Comparison of ENCODE assay signal across 8 mouse cellular contexts in genomic region chr1:171193093-171193840, GRCm38 (mm10). TPM values are rescaled to one million over a fixed set of nuclear protein-coding genes. Genes with fewer than 3 reads are reported as not detected.
DNase-seq lines count a peak whose midpoint lies in the region; ATAC-seq lines count a peak whose summit lies in the region.

No protein-coding gene starts in this region.

- 4% methylated on average over 18 of the region's 18 CpGs for WGBS in kidney, embryonic 14.5 days
- WGBS in embryonic facial prominence, embryonic 12.5 days, result 3% methylated on average over 18 of the region's 18 CpGs
- WGBS in hindbrain, embryonic 15.5 days, result 4% methylated on average over 18 of the region's 18 CpGs

- DNase-seq in kidney, adult 18-20 months, result no peak
- DNase-seq in neural tube, embryonic 10.5 days (ENCODE audit: extremely low spot score, low spot score), result peak; percentile 52
- no peak for DNase-seq in ovary, postnatal 14 days (ENCODE audit: low spot score)
- DNase-seq in adrenal gland, adult 18-20 months (ENCODE audit: low spot score in 2 of 2), result no peak
- DNase-seq in frontal cortex, postnatal 14 days (ENCODE audit: low spot score in 2 of 2), result no peak

- peak overlapping the region; percentile 45 for H3K4me2 ChIP-seq in kidney, embryonic 14.5 days (replicated peaks; ENCODE audit: low read depth, low read length)
- peak overlapping the region; percentile 42 for H3K4me2 ChIP-seq in embryonic facial prominence, embryonic 12.5 days (replicated peaks)
- H3K4me2 ChIP-seq in hindbrain, embryonic 15.5 days, result peak overlapping the region; percentile 97

- peaks cover 48% of the 10 kb centered on the region for H3K27me3 ChIP-seq in kidney, embryonic 14.5 days (ENCODE audit: control insufficient read depth, insufficient read depth, low read length)
- peaks cover 65% of the 10 kb centered on the region for H3K27me3 ChIP-seq in embryonic facial prominence, embryonic 12.5 days
- H3K27me3 ChIP-seq in hindbrain, embryonic 15.5 days, result peaks cover 34% of the 10 kb centered on the region

- H3K9me3 ChIP-seq in kidney, embryonic 14.5 days (ENCODE audit: control insufficient read depth, low read length), result no peaks in the 10 kb centered on the region
- no peaks in the 10 kb centered on the region for H3K9me3 ChIP-seq in embryonic facial prominence, embryonic 12.5 days
- H3K9me3 ChIP-seq in hindbrain, embryonic 15.5 days, result no peaks in the 10 kb centered on the region

- no peaks in the 10 kb centered on the region for H3K36me3 ChIP-seq in kidney, embryonic 14.5 days (ENCODE audit: control insufficient read depth, insufficient read depth, low read length)
- H3K36me3 ChIP-seq in embryonic facial prominence, embryonic 12.5 days, result no peaks in the 10 kb centered on the region
- no peaks in the 10 kb centered on the region for H3K36me3 ChIP-seq in hindbrain, embryonic 15.5 days

- H3K27ac ChIP-seq in kidney, embryonic 14.5 days (ENCODE audit: low read depth, low read length), result no peak overlapping the region; the same call in 1 of the 2 replicates
- no peak overlapping the region for H3K27ac ChIP-seq in embryonic facial prominence, embryonic 12.5 days
- peak overlapping the region; percentile 39; the same call in 1 of the 2 replicates for H3K27ac ChIP-seq in hindbrain, embryonic 15.5 days (replicated peaks)

- peak overlapping the region; percentile 31; the same call in 1 of the 2 replicates for H3K9ac ChIP-seq in kidney, embryonic 14.5 days (ENCODE audit: low read depth, low read length)
- no peak overlapping the region for H3K9ac ChIP-seq in embryonic facial prominence, embryonic 12.5 days
- peak overlapping the region; percentile 45 for H3K9ac ChIP-seq in hindbrain, embryonic 15.5 days

- no peak; the same call in 1 of the 2 replicates for ATAC-seq in kidney, embryonic 14.5 days (ENCODE audit: low FRiP score, low TSS enrichment)
- ATAC-seq in embryonic facial prominence, embryonic 12.5 days (ENCODE audit: insufficient number of reproducible peaks, insufficient read depth, low FRiP score, low TSS enrichment), result no peak
- no peak for ATAC-seq in hindbrain, embryonic 15.5 days (ENCODE audit: low FRiP score, low read depth)

- peaks cover 24% of the 10 kb centered on the region for H3K4me1 ChIP-seq in kidney, embryonic 14.5 days (ENCODE audit: control insufficient read depth, insufficient read depth, low read length)
- peaks cover 40% of the 10 kb centered on the region for H3K4me1 ChIP-seq in embryonic facial prominence, embryonic 12.5 days
- peaks cover 49% of the 10 kb centered on the region for H3K4me1 ChIP-seq in hindbrain, embryonic 15.5 days (replicated peaks)

- H3K4me3 ChIP-seq in kidney, embryonic 14.5 days (ENCODE audit: low read length), result peak overlapping the region; percentile 24
- H3K4me3 ChIP-seq in embryonic facial prominence, embryonic 12.5 days, result peak overlapping the region; percentile 16
- H3K4me3 ChIP-seq in hindbrain, embryonic 15.5 days, result peak overlapping the region; percentile 31

RNA-seq across cellular contexts. Expression of gene Pcp4l1, which starts 2.8 kb away (rescaled TPM):
- 2.1 and 2.6 TPM in 2 replicates for polyA plus RNA-seq in kidney, embryonic 14.5 days (2014; fragmentation: Nextera tagmentation; extraction: Ambion mirVana)
- polyA plus RNA-seq in embryonic facial prominence, embryonic 12.5 days (2016; fragmentation: Nextera tagmentation; extraction: Ambion mirVana), result 9.2 and 9.3 TPM in 2 replicates
- 32.4 and 48.4 TPM in 2 replicates for polyA plus RNA-seq in hindbrain, embryonic 15.5 days (2015; fragmentation: Nextera tagmentation; extraction: Ambion mirVana)
- total RNA-seq in adrenal gland, adult 18-20 months (2021), result 10 to 100 TPM; 51.7 to 52.5 TPM

RNA-seq across cellular contexts. Expression of gene Nr1i3, which starts 20.5 kb away (rescaled TPM):
- 0.24 and 0.27 TPM in 2 replicates for polyA plus RNA-seq in kidney, embryonic 14.5 days (2014; fragmentation: Nextera tagmentation; extraction: Ambion mirVana)
- 0.08 and 0.26 TPM in 2 replicates for polyA plus RNA-seq in embryonic facial prominence, embryonic 12.5 days (2016; fragmentation: Nextera tagmentation; extraction: Ambion mirVana)
- polyA plus RNA-seq in hindbrain, embryonic 15.5 days (2015; fragmentation: Nextera tagmentation; extraction: Ambion mirVana), result 0.39 and 0.49 TPM in 2 replicates
- total RNA-seq in adrenal gland, adult 18-20 months (2021), result not detected

RNA-seq across cellular contexts. Expression of gene Tomm40l, which starts 29.0 kb away (rescaled TPM):
- 31.3 and 36.4 TPM in 2 replicates for polyA plus RNA-seq in kidney, embryonic 14.5 days (2014; fragmentation: Nextera tagmentation; extraction: Ambion mirVana)
- polyA plus RNA-seq in embryonic facial prominence, embryonic 12.5 days (2016; fragmentation: Nextera tagmentation; extraction: Ambion mirVana), result 31.9 and 33.9 TPM in 2 replicates
- polyA plus RNA-seq in hindbrain, embryonic 15.5 days (2015; fragmentation: Nextera tagmentation; extraction: Ambion mirVana), result 55.0 and 55.4 TPM in 2 replicates
- 10 to 100 TPM; 47.7 to 67.0 TPM for total RNA-seq in adrenal gland, adult 18-20 months (2021)

RNA-seq across cellular contexts. Expression of gene Apoa2, which starts 31.6 kb away (rescaled TPM):
- 3.5 and 5.7 TPM in 2 replicates for polyA plus RNA-seq in kidney, embryonic 14.5 days (2014; fragmentation: Nextera tagmentation; extraction: Ambion mirVana)
- polyA plus RNA-seq in embryonic facial prominence, embryonic 12.5 days (2016; fragmentation: Nextera tagmentation; extraction: Ambion mirVana), result 3.5 and 3.7 TPM in 2 replicates
- polyA plus RNA-seq in hindbrain, embryonic 15.5 days (2015; fragmentation: Nextera tagmentation; extraction: Ambion mirVana), result 6.0 and 6.3 TPM in 2 replicates
- total RNA-seq in adrenal gland, adult 18-20 months (2021), result 1 to 10 TPM; 4.2 to 4.6 TPM

RNA-seq across cellular contexts. Expression of gene Fcer1g, which starts 40.9 kb away (rescaled TPM):
- polyA plus RNA-seq in kidney, embryonic 14.5 days (2014; fragmentation: Nextera tagmentation; extraction: Ambion mirVana), result 30.7 and 32.1 TPM in 2 replicates
- 23.3 and 23.6 TPM in 2 replicates for polyA plus RNA-seq in embryonic facial prominence, embryonic 12.5 days (2016; fragmentation: Nextera tagmentation; extraction: Ambion mirVana)
- polyA plus RNA-seq in hindbrain, embryonic 15.5 days (2015; fragmentation: Nextera tagmentation; extraction: Ambion mirVana), result 24.9 and 30.7 TPM in 2 replicates
- 10 to 100 TPM; 23.2 to 46.7 TPM for total RNA-seq in adrenal gland, adult 18-20 months (2021)

Comparison
In these comparisons a context has a peak if more than half of its experiments do, and no peak if none do; other contexts are left out.
1. H3K4me2 ChIP-seq: peak in every context shown above with its lines; median percentile 97 in hindbrain, embryonic 15.5 days; 45 in kidney, embryonic 14.5 days; 42 in embryonic facial prominence, embryonic 12.5 days.